Mouse (Mus musculus): ENCODE data around the gene Nceh1.

The Nceh1 gene

DNA sequence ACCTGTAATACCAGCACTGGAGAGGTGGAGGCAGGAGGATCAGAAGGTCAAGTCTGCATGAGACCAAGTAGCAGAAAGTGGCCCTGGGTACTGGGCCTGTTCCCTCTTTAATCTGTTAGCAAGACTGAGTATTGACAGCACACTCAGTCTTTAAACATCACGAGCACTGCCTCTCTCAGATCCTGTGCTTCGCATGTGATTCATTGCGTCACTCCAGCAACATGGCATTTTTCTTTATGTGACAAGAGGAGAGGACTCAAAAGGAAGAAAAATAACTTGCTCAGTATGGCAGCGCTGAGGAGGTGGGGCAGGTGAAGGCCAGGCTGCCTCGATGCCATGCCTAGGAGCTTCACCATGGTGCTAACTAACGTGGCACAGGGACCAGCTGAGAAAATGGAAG is 9.1 kb downstream of the Nceh1 start:
- no peak for DNase-seq

GRCm38 (mm10) chr3:27193844-27194317 is 11.1 kb downstream of the Nceh1 start:
- DNase-seq, result no peak

GRCm38 (mm10) chr3:27195153-27195552 is 12.4 kb downstream of the Nceh1 start:
- no peak for DNase-seq

- no peak for DNase-seq
Measured at GRCm38 (mm10) chr3:27195573-27196227, 12.9 kb downstream of the Nceh1 start.

- no peak for DNase-seq
Measured at GRCm38 (mm10) chr3:27196529-27196928, 13.8 kb downstream of the Nceh1 start.

DNA sequence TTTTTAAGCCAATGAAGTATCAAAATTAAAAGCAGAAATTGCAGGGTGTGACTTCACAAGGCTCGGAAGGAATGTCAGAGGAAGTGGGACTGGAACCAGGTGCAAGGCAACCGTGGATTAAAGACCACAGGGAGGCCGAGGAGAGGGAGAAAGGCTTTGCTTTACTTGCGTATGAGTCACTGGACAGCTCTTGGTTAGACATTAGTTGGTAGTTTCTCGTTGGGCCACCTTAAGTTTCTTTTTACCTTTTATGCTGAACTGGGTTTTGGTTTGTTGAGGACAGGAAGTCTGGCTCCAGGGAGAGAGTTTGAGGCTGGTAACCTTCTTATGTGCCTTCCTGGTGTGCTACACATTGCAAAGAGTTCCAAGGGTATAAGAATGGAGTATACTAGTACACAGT is 15.1 kb downstream of the Nceh1 start:
- no peak for DNase-seq

GRCm38 (mm10) chr3:27199120-27199519 is 16.4 kb downstream of the Nceh1 start:
- DNase-seq, result no peak

DNA sequence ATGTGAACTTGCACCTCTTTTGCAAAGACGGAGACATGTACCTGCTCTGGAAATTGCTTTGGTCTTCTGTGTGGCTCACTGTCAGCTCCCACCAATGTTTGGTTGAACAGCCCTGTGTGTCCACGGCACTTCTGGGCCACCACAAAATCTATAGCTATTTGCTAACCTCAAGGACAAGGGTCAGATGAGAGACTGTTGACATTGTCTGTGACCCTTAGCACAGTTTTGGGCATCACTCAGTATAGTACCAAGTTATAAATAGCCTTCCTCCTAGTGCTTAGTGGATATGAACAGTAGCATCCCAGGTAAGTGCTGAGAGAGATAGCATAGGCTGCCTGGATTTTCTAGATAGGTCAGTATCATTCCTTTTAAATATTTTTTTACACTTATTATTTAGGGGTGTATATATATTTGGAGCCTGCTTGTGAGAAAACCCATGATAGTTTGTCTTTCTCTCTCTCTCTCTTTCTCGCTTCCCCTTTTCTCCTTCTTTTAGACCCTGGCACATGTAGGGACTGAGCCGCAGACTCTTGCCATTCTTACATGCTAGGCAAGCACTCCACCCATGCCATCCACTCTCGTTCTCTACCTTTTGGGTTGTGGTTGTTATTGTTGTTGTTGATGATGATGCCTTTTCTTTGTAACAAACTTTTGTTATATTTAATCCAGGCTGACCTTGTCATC is 19.1 kb downstream of the Nceh1 start:
- DNase-seq, result no peak

DNA sequence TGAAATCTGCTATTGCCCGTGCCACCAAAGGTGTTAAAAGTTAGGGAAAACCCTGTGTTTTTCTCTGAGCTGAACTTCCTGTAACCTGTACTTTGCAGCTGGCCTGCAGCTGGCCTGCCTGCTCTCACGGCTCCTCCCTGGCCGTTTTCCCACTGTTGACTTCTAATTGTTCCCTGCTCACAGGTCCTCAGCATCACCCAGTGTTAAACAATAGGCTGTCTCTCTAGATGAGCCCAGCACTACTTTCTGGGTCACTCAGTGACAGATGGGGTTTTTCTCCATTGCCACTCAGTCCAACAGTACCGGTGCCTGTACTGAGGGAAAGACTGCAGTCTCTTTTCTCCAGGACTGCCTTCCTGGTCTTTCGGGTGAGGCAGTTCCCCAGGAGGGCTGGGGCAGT is 22.3 kb downstream of the Nceh1 start:
- no peak for DNase-seq

DNA sequence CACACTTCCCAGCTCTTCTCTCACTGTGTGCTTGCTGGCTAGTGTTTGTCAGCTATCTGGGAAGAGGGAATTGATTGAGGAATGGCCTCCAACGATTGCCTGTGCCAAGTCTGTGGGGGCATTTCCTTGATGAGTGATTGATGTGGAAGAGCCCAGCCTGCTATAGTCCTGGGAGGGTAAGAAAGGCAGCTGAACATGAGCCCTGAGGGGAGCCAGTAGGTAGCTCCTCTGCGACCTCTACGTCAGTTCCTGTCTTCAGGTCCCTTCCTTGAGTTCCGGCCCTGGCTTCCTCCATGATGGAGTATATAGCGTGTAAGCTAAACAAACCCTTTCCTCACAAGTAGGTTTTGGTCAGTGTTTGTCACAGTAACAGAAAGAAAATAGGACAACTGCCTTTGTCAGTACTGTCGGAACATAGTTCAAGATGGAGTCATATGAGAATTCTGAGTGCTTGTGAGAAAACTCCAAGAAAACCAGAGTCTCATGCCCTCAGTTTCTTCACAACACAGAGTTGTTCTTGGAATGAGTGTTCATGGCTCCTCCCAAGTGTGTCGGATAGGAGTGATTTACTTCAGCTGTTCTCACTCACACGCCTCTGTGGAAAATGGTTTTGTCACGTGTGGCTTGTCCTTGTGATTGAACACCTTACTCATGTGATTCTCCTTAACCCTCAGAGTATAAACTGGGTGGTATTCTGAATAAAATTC is 22.9 kb downstream of the Nceh1 start:
- no peak for DNase-seq

DNA sequence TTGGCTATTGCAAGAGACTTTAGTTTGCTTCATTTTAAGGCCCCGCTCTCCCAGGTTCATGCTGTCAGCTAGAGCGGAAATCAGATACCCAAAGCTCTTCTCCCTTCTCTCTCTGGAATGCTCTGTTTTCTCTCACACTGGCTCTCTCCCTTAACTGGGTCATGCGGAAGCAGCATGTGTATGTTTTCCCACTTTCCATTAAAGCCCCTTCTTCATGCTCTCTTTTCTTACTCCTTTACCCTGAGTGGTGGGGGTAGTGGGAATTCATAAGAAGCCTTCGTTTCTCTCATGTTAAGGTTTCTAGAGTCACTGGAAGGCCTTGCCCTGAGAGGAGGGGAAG is 23.4 kb downstream of the Nceh1 start:
- DNase-seq, result no peak

- DNase-seq, result no peak
Measured at GRCm38 (mm10) chr3:27206577-27206976, 23.8 kb downstream of the Nceh1 start.

- no peak for DNase-seq
Measured at GRCm38 (mm10) chr3:27209707-27210106, 26.9 kb downstream of the Nceh1 start.

DNA sequence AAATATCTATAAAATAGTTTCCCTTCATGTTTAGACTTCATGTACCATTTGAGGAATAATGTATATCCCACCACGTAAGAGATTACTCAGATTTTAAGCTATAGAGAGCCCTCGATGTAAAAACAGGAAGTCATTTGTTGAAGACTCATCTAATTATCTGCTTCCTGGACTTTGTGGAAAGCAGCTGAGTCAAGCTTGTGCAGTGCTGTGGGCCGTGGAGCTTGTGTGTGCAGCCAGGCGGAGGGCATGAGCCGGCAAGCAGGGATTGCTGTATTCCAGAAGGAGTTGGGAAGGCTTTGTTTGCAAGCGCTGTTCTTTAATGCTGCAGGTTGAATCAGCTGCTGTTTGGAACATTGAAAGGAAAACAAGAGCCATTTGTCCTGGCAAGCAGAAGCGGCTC is 27.5 kb downstream of the Nceh1 start:
- DNase-seq, result no peak

GRCm38 (mm10) chr3:27214016-27214816 is 31.5 kb downstream of the Nceh1 start:
- DNase-seq, result no peak

DNA sequence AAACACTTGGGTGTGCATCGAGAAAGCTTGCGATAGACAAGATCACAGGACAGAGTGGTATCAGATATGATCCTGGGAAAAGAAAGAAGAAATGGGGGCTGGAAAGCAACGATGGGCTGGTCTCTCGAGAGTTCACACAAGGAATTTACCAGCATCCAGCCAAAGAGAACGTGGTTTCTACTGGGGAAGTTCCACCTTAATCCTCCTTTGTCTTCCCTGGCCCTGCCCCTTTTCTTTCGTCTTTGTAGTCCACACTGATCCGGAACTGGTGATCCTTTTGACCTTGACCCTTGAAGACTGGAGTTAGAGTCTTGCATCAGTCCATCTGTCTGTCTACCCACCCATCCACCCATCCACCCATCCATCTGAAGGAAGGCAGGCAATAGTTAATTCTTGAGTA is 34.6 kb downstream of the Nceh1 start:
- DNase-seq, result no peak

- no peak for DNase-seq
Measured at GRCm38 (mm10) chr3:27218604-27219003, 35.8 kb downstream of the Nceh1 start.

GRCm38 (mm10) chr3:27222052-27222451 is 39.3 kb downstream of the Nceh1 start:
- DNase-seq, result no peak

DNA sequence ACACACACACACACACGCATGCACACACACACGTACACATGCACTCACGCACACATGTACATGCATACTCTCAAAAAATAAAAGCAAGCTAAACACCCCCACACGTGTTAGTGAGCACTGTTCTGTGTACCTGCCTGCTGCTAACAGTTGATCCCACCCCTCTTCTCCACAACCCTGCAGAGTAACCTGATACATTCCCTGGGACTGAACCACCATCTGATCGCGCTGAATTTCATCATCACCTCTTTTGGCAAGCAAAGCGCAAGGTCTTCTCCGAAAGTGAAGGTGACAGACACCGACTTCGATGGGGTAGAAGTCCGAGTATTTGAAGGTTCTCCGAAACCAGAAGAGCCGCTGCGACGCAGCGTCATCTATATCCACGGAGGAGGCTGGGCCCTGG is 39.7 kb downstream of the Nceh1 start:
- no peak for DNase-seq

GRCm38 (mm10) chr3:27227629-27228453 is 45.1 kb downstream of the Nceh1 start:
- no peak for DNase-seq

GRCm38 (mm10) chr3:27228530-27229309 is 46.0 kb downstream of the Nceh1 start:
- DNase-seq, result no peak

DNA sequence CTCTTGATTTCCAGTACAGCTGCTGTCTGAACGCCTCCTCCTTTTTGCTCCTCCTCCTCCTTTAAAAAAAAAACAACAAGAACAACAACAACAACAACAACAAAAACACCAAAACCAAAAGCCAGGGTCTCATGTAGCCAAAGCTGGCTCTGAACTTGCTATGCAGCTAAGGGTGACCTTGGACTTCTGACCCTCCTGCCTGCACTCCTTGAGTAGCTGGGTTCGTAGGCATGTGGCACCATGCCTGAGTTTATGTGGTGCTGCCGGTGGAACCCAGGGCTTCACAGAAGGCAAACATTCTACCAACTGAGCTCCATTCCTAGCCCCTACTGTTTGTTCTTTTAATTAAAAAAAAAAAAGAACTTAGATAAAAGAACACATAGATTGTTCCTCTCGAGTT is 50.6 kb downstream of the Nceh1 start:
- no peak for DNase-seq
